8 mouse cellular contexts compared by ENCODE assay signal in genomic region chrX:81070804-81071461, GRCm38 (mm10). TPM values are rescaled to one million over a fixed set of nuclear protein-coding genes. Genes with fewer than 3 reads are reported as not detected.
DNase-seq lines count a peak whose midpoint lies in the region; ATAC-seq lines count a peak whose summit lies in the region.
"Had no signal": no experiment of that assay in that cellular context is flagged by ENCODE, and none has a peak within 500 bp of the region (broad histone marks: within the 10 kb centered on the region; RNA-seq: fewer than 3 reads in every experiment).

No protein-coding gene starts in this region.

- peak; percentile 77 for ATAC-seq in kidney, embryonic 16.5 days (ENCODE audit: low FRiP score, low TSS enrichment)
- ATAC-seq in midbrain, embryonic 12.5 days (ENCODE audit: low FRiP score, low read depth): peak; percentile 67

- H3K27ac ChIP-seq in kidney, embryonic 16.5 days (ENCODE audit: low read length): peak overlapping the region; percentile 88
- H3K27ac ChIP-seq in midbrain, embryonic 12.5 days (replicated peaks): peak overlapping the region; percentile 88

- no peaks in the 10 kb centered on the region for H3K4me1 ChIP-seq in kidney, embryonic 16.5 days (ENCODE audit: insufficient read depth, low read length)
- H3K4me1 ChIP-seq in midbrain, embryonic 12.5 days: no peaks in the 10 kb centered on the region

- no peaks in the 10 kb centered on the region for H3K9me3 ChIP-seq in kidney, embryonic 16.5 days (ENCODE audit: low read length)
- H3K9me3 ChIP-seq in midbrain, embryonic 12.5 days: no peaks in the 10 kb centered on the region

- H3K36me3 ChIP-seq in kidney, embryonic 16.5 days (ENCODE audit: insufficient read depth, low read length): no peaks in the 10 kb centered on the region
- no peaks in the 10 kb centered on the region for H3K36me3 ChIP-seq in midbrain, embryonic 12.5 days

- 15% methylated on average over 45 of the region's 45 CpGs for WGBS in kidney, embryonic 16.5 days
- 12% methylated on average over 41 of the region's 45 CpGs for WGBS in midbrain, embryonic 12.5 days

- peak; percentile 19 for DNase-seq in urinary bladder, adult 2 months (ENCODE audit: low spot score)
- no peak for DNase-seq in urinary bladder, postnatal 4 days (ENCODE audit: low spot score in 2 of 2)
- peak; percentile 39 for DNase-seq in embryo, embryonic 11 days
- DNase-seq in gastrocnemius, postnatal 4 days (ENCODE audit: low spot score in 2 of 2): peak; percentile 12 to 16
- DNase-seq in B cell, adult 2 months: no peak

- peak overlapping the region; percentile 73 for H3K9ac ChIP-seq in kidney, embryonic 16.5 days (replicated peaks; ENCODE audit: low read length)
- peak overlapping the region; percentile 67 for H3K9ac ChIP-seq in midbrain, embryonic 12.5 days (replicated peaks)

- no peaks in the 10 kb centered on the region for H3K27me3 ChIP-seq in kidney, embryonic 16.5 days (ENCODE audit: insufficient read depth, low read length)
- no peaks in the 10 kb centered on the region for H3K27me3 ChIP-seq in midbrain, embryonic 12.5 days

- peak overlapping the region; percentile 63 for H3K4me3 ChIP-seq in kidney, embryonic 16.5 days (ENCODE audit: low read length)
- peak overlapping the region; percentile 63 for H3K4me3 ChIP-seq in midbrain, embryonic 12.5 days

- peak overlapping the region; percentile 57 for H3K4me2 ChIP-seq in kidney, embryonic 16.5 days (replicated peaks; ENCODE audit: low read depth, low read length)
- H3K4me2 ChIP-seq in midbrain, embryonic 12.5 days (replicated peaks): peak overlapping the region; percentile 50

RNA-seq across cellular contexts. Expression of gene Tmem47, which starts 0.4 kb away (rescaled TPM):
- polyA plus RNA-seq in urinary bladder, adult 2 months (2012; rRNA removed): 28.9 and 38.0 TPM in 2 replicates
- total RNA-seq in gastrocnemius, postnatal 4 days (2021): 10 to 100 TPM; 42.4 to 47.8 TPM
- 16.6 and 21.3 TPM in 2 replicates for polyA plus RNA-seq in kidney, embryonic 16.5 days (2015; fragmentation: Nextera tagmentation; extraction: Ambion mirVana)
- 30.9 and 38.4 TPM in 2 replicates for polyA plus RNA-seq in midbrain, embryonic 12.5 days (2016; fragmentation: Nextera tagmentation; extraction: Ambion mirVana)
- total RNA-seq: common myeloid progenitor, adult 5-6 weeks had no signal

Comparison
In these comparisons a context has a peak if more than half of its experiments do, and no peak if none do; other contexts are left out.
1. DNase-seq: peak in urinary bladder, adult 2 months (single experiment), embryo, embryonic 11 days (single experiment) and gastrocnemius, postnatal 4 days (2 of 2); none in urinary bladder, postnatal 4 days (0 of 2) and B cell, adult 2 months (0 of 2).